Mouse (Mus musculus) cerebellum, postnatal 10 days (tissue): ENCODE results near the gene Cobl.
A peak's percentile ranks its signal among the peaks of the same experiment; 100 is the strongest.

ENCODE experiments used
- DNase-seq, 2 experiments: peaks; one replicate each; pipeline ENCODE4 v3.0.0; 2021; ENCODE audit warnings: mixed read lengths in 2 of 2

The Cobl gene

DNA sequence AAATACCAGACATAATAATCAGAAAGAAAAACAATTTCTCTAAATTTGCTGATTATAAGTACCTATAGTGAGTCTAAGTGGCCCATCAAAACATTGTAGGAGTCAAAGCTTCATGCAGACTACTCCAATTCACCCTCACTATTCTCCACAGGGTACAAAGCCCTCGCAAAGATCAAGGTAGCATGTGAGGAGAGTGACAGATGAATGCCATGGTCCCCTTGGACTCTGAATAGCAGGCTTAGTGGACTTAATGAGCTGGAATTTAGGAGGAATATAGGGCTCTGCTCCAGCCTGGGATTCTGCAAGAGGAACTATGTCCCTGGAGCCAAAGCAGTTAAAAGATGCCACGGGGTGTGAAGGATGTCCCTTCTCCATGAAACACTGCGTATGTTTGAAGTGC lies 88.1 kb downstream of the Cobl start:
- DNase-seq = no peak

- DNase-seq = peak; percentile 91
Measured at GRCm38 (mm10) chr11:12373106-12374098, 91.4 kb downstream of the Cobl start.

- DNase-seq = no peak
Measured at GRCm38 (mm10) chr11:12370957-12371356, 93.8 kb downstream of the Cobl start.

DNA sequence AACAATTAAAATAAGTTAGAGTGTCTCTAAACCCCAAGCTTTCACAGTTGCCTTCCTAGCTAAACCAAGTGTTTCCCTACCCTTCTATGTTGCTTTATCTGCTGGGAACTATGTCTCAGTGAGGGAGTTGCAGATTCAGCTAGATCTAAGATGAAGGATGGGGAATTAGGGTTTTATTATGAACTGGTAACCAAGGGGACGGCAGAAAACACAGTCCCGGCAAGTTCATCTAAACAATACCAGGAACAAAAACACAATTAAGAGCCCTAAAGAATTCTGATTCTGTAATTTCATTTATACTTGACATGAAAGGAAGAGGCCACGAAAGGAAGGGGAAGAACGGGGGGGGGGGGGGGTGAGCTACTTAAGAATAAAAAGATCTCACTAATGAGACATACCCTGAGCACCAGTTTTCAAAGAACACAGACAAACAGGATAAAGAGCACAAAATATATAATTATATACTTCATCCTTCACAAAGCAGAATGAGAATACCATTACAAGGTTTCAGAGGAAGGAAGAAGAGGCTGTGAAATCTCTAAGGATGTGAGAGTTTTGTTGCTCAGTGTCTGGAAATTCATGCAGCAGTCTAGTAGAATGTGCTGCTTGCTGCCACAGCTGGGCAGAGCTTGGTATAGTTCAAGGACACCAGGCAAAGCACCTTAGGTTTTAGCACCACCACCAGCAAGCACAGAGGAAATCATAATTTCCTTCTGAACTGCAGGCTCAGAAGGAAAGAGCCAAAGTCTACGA lies 97.2 kb downstream of the Cobl start:
- no peak for DNase-seq

GRCm38 (mm10) chr11:12359336-12360000 lies 105.3 kb downstream of the Cobl start:
- peak; percentile 39 to 41 for DNase-seq

GRCm38 (mm10) chr11:12358602-12359001 lies 106.2 kb downstream of the Cobl start:
- DNase-seq = no peak

DNA sequence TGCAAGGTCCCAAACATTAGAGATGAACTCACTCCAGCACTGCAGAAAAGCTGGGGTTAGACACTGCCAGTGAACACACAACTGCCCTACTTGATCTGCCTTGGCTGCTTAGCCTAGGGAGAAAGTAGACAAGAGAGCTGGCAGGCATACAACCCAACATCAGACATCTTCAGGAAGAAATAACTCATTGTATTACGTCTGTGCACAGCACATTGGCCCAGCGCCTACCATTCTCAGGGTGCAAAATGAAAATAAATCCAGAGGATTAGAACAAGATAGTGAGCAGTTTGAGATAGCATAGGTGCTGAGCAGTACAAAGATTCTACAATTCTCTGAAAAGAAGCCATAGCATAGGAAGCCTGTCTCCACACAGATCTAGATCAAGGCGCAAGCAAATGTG lies 109.1 kb downstream of the Cobl start:
- DNase-seq = no peak

DNA sequence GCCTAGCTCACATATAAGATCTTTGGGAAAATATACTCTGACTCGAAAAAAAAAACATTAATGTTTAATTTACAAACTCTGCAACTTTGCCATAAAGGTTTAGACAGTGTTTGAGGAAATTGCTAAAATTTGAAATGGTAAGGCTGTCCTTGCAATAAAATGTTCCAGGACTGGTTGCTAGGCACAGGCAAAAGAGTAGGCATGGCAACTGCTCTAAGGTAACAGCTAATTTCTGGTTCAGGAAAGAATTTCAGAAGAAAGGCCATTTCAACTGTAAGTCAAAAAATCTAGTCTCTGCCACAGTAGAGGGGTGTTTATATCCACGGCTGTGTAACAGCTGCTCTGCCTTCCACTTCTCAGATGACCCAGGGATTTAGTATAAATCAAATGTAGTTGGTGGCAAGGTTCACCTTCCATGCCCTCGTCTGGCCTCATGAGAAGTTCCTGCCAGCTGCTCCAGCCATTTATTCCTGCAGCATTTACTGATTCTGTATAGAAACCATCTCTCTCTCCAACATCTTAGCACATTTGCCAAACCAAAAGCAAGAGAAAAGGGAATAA lies 113.7 kb downstream of the Cobl start:
- no peak for DNase-seq

GRCm38 (mm10) chr11:12350086-12350485 lies 114.7 kb downstream of the Cobl start:
- no peak for DNase-seq

GRCm38 (mm10) chr11:12346486-12346885 lies 118.3 kb downstream of the Cobl start:
- DNase-seq = no peak

DNA sequence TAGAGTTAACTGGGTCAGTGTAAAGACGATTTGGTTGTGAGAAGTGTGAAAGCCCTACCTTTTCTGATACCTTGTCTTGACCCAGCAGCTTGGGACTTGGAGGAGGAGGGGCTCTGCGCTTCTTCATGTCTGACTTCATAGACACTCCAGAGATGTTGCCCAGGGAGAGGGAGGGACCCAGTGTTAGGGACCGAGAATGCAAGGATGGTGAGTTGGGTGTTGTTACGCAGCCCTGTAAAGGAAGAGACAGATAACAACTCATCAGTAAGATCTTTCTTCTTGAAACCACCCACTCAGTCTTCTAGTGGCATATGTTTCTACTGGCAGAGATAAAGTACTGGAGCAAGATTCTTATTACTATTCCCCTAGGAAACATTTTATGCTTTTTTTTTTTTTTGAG lies 121.1 kb downstream of the Cobl start:
- no peak for DNase-seq

DNA sequence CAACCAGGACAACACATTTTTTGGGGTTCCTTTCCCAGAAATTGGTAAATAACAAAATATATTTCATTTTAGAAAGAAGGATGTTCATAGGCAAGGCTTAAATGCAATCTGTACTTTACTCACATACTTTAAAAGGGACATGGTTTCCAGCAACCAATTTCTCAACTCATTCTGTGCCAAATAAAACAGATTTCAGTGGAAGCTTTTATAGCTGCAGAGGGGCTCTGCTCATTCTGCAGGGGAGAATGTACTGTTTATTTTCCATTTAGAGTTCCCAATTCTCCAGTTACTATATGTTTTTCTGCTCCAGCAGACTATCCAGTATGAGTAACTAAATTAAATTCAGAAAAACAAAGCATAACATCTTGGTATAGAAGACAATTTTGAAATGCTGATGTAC lies 124.1 kb downstream of the Cobl start:
- DNase-seq = no peak

DNA sequence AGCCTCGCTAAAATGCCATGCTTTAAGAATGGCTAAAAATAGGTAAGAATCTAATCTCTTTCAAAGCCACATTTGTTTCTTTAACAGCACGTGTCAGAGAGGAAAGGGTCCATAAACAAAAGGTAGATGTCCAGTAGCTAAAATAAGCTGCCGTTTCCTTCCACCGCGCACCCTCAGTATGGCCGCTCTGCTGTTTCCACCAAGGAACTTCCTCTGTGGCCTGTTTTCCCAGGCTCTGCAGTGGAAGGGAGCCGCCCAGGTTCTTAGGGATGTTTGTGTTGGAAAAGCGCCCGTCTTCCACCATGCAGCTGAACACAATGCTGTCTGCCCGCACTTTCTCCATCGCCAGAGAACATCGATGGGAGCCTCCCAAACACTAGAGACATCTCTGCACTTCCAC lies 128.6 kb downstream of the Cobl start:
- DNase-seq = peak in 1 of 2 experiments; percentile 12

GRCm38 (mm10) chr11:12331997-12332396 lies 132.8 kb downstream of the Cobl start:
- DNase-seq = peak; percentile 22 to 25

DNA sequence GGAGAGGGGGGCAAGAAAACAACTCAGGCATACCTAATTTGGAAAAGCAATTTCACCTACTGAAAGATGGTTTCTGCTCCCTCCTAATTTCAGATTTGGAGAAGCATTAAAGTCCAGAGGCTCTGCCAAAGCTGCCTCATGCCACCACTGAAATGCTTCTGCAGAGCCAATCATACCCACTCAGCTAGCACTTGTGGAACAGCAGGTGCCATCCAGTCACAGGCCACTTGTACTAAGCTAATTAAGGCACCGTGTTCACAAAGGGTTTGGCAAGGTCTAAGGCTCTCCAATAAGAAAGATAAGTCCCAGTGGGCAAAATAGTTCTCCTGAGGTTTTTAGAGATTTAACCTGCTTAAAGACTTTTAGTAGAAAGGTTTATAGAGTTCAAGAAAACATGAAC lies 143.3 kb downstream of the Cobl start:
- no peak for DNase-seq

DNA sequence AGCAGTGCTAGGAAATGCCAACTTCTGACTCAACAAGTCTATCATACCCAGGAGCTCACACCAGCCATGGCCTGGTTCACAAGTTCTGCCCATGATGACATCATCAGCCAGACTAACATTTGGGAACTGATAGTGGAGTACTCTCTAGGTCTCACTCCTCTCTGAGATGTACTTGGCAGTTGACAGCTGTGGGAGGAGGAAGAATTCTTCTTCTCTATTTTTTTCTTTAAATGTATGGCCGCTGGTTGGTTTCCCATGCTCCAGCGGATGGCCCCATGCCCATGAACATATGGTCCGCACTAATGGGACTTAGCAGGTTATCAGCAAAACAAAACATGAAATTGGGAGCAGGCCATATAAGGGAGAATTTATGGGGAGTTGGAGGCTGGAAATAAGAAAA lies 145.4 kb downstream of the Cobl start:
- peak; percentile 44 to 52 for DNase-seq

GRCm38 (mm10) chr11:12315670-12316069 lies 149.1 kb downstream of the Cobl start:
- no peak for DNase-seq

- peak; percentile 64 to 72 for DNase-seq
Measured at GRCm38 (mm10) chr11:12314278-12315043, 150.3 kb downstream of the Cobl start.

DNA sequence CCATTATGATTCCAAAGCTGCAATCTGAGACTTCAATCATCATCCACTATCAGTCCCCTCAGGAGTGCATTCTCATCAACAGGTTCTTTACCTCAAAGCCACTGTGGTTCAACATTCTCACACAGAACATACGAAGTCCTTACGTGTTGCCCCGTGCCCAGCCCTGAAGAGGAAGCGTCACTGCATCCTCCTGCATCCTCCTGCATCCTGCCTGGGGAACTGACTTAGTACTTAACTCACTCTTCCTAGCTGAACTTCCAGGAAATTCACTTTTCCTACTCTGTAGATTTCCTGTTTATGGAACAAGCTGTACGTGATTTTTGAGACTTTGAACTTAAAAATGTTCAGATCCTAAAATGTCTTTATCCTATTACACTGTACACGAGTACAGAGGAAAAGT lies 153.3 kb downstream of the Cobl start:
- DNase-seq = no peak

- no peak for DNase-seq
Measured at GRCm38 (mm10) chr11:12309423-12310023, 155.2 kb downstream of the Cobl start.

DNA sequence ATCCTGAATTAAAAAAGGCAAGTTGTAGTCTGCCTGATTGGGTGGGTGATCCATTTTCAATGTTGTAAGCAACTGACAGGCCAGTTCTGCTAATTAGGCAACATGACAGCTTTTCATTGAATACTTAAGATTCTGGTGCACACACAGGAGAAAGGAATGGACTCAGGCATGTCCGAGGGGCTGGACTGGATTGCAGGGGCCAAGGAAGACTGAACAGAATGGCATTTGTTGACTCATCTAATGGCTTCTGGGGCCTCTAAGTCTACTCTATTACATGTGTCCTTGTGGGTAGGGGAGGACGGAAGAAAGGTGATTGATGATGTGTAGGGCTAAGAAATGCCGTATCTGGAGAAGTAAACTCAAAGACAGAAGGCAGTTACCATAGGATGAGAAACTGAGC lies 159.9 kb downstream of the Cobl start:
- no peak for DNase-seq
